Mouse (Mus musculus): ENCODE results near the gene H2afy2. TPM values are rescaled to one million over a fixed set of nuclear protein-coding genes. Genes with fewer than 3 reads are reported as not detected.
A peak's percentile ranks its signal among the peaks of the same experiment; 100 is the strongest.

Gene H2afy2
- polyA plus RNA-seq, 1 experiment from 2014 or later: 267 TPM

DNA sequence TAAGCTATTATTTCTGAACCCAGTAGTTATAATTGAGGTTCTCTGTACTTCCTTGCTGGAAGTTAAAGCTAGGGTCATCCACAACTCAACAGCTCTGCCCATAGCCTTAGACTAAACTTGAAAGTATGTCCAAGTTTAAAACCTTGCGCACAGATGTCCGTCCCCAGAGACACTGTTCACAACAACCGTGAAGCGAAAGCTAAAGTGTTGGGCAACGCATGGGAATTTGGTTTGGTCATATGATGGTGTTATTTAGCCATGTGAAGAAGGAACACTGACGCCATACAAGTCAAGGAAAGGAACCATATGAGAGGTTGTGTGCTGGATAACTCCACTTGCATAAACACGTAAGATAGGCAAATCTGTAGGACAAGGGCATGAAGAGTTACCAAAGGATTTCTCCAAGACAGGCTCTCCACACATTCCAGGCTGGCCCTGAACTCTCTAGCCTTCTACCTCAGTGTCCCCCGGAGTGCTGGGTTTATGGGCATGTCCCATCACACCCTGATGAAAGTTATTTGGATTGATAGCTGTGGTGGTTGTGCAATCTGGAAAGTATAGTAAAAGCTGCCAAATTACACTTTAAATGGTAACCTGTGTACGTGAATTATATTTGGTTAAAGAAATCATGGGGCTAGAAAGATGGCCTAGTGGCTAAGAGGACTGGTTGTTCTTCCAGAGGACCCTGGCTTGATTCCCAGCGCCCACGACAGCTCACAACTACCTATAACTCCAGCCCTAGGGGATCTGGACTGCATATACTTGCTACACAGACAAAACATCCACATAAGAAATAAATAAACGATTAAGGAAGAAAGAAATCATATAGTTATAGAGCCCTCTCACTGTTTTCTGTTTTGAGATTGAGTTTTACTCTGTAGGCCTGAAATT, 66.3 kb downstream of the H2afy2 start:
- Histone ChIP-seq H3K36me3 (no peaks in the 10 kb centered on the region), H3K9ac (no peak overlapping the region), H3K4me3 (no peak overlapping the region), H3K27me3 (no peaks in the 10 kb centered on the region), H3K9me3 (no peaks in the 10 kb centered on the region), H3K4me1 (peaks cover 15% of the 10 kb centered on the region), H3K27ac (no peak overlapping the region), H3K4me2 (replicated peaks) (no peak overlapping the region)
- 88% methylated on average over 12 of the region's 12 CpGs for WGBS
- ATAC-seq (ENCODE audit: low FRiP score, low read depth): no peak

DNA sequence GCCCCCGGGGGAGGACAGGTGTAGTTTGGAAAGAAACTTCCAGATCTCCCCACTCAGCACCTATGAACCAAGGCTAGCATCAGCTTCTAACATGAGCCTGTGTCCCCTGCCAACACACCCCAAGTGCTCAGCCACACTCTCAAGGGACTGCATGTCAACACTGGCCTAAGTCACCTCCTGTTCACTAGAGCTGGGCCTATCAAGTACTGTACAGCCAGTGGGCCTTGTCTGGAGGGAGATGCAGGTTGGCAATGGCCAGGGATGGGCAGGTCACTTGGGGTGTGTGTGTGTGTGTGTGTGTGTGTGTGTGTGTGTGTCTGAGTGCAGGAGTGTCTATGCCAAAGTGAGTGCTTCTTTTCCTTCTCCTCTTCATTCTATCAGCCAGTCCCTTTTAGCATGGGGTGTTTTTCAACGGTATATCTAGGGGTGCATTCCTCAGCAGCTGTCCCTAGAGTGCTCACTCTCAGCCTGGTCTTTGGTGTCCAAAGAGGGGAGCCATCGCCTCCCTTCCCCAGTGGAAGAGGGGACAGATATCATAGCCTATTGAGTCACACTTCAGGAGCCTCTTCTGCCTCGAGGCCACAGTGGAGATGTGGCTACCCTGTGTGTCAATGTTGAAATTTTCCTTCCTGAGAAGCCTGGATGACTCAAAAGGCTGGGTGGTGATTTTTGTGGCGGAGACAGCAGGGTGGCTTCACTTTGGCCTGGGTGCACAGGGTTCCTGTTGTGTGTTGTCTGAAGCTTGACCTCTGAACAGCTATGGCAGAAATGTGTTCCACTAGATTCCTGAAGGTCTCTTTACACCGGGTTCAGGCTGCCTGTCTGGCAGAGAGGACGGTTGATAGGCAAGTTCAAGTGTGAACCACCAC, 67.7 kb downstream of the H2afy2 start:
- H3K27ac ChIP-seq: no peak overlapping the region
- WGBS: 73% methylated on average over 7 of the region's 7 CpGs
- H3K9me3 ChIP-seq: no peaks in the 10 kb centered on the region
- ATAC-seq (ENCODE audit: low FRiP score, low read depth): no peak
- no peaks in the 10 kb centered on the region for H3K27me3 ChIP-seq
- H3K9ac ChIP-seq: 0 out of 2 replicates have a peak overlapping the region, but pooled peaks have one; percentile 67
- H3K4me3 ChIP-seq: peak overlapping the region; percentile 64
- peak overlapping the region; percentile 88 for H3K4me2 ChIP-seq (replicated peaks)
- H3K36me3 ChIP-seq: no peaks in the 10 kb centered on the region
- peaks cover 15% of the 10 kb centered on the region for H3K4me1 ChIP-seq

DNA sequence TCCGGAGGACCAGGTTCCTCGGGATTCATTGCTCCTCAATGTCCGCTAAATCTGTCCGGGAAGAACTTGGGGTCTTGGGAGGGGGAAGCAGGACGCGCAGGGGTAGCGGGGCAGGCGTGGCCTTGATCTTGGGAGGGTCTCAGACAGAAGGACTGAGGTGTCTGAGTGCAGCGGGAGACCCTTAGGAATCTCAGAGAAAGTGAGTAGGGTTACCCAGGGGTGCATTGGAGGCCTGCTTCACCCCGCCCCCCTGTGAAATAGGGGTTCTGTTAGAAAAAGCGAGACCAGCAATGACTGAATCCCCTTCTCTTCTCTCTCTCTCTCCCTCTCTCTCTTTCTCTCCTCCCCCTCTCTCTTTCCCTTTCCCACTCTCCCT, 68.5 kb downstream of the H2afy2 start:
- Histone ChIP-seq H3K4me1 (peaks cover 15% of the 10 kb centered on the region), H3K27ac (no peak overlapping the region), H3K4me3 (peak overlapping the region; percentile 64), H3K36me3 (no peaks in the 10 kb centered on the region), H3K9me3 (no peaks in the 10 kb centered on the region), H3K4me2 (replicated peaks) (peak overlapping the region; percentile 88), H3K27me3 (no peaks in the 10 kb centered on the region), H3K9ac (peak overlapping the region; percentile 67)
- peak; percentile 73 for ATAC-seq (ENCODE audit: low FRiP score, low read depth)
- 4% methylated on average over 11 of the region's 11 CpGs for WGBS

DNA sequence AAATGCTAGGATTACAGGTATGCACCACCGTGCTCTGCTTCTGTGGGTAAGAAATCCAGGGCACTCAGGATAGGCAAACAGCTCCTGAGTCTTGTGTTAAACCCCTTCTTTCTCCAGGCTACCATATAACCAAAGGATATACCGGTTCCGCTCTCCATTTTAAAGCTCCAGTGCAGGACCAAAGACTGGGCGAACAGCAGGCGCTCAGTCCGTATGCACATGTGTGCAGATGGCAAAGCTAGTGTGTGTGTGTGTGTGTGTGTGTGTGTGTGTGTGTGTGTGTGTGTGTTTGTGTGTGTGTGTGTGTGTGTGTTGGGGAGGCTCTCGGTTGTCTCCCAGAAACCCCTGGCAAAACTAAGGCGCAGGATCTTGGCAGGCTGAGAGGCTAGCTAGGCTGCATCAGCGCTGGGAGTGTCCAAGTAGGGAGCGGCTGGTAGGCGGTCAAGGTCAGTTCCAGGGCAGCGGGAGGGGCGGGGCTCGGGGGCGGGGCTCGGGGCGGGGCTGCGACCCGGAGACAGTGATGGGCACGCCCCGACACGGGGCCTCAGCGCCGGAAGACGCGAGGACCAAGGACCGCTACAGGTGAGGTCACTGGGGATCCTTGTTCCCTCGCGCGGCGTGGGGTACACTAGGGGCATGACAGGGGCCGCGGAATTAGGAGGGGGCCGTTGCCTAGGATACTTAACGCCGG, 69.0 kb downstream of the H2afy2 start, which contains the start of gene Aifm2:
Gene Aifm2, plus strand, starts transcription at position 493 of the 691 bp plus-strand sequence.
- Histone ChIP-seq H3K4me1 (peaks cover 15% of the 10 kb centered on the region), H3K27me3 (no peaks in the 10 kb centered on the region), H3K9ac (peak within 1 kb of the TSS; percentile 67), H3K36me3 (no peaks in the 10 kb centered on the region), H3K4me2 (replicated peaks) (peak within 1 kb of the TSS; percentile 88), H3K4me3 (peak within 1 kb of the TSS; percentile 64), H3K9me3 (no peaks in the 10 kb centered on the region), H3K27ac (no peak within 1 kb of the TSS)
- peak; percentile 92 for ATAC-seq (ENCODE audit: low FRiP score, low read depth)
- 13% methylated on average over 35 of the region's 36 CpGs for WGBS

DNA sequence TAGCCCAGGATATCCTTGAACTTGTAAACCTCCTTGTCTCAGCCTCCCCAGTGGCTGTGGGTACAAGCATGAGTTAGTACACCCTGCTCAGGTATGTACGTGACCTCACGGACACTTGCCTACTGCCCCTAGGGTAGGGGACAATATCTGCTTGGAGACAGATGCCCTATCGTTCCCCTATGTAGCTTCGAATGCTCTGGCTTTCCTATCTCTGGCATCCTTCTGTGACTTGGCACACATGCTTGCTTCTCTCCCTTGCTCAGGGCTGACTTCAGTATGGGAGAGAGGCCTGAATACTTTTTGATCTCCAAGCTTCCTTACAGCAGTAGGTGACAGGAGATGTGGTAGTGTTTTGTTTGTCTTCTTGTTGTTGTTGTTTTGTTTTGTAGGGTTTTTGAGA, 69.8 kb downstream of the H2afy2 start:
- 93% methylated on average over 4 of the region's 4 CpGs for WGBS
- ATAC-seq (ENCODE audit: low FRiP score, low read depth): no peak
- H3K9ac ChIP-seq: no peak overlapping the region
- no peaks in the 10 kb centered on the region for H3K36me3 ChIP-seq
- H3K9me3 ChIP-seq: no peaks in the 10 kb centered on the region
- peaks cover 15% of the 10 kb centered on the region for H3K4me1 ChIP-seq
- no peak overlapping the region for H3K27ac ChIP-seq
- H3K4me2 ChIP-seq (replicated peaks): no peak overlapping the region
- no peak overlapping the region for H3K4me3 ChIP-seq
- no peaks in the 10 kb centered on the region for H3K27me3 ChIP-seq

GRCm38 (mm10) chr10:61713601-61714000, 70.3 kb downstream of the H2afy2 start:
- no peak overlapping the region for H3K9ac ChIP-seq
- no peak overlapping the region for H3K27ac ChIP-seq
- no peaks in the 10 kb centered on the region for H3K27me3 ChIP-seq
- no peak overlapping the region for H3K4me2 ChIP-seq (replicated peaks)
- no peaks in the 10 kb centered on the region for H3K9me3 ChIP-seq
- no peak overlapping the region for H3K4me3 ChIP-seq
- H3K36me3 ChIP-seq: no peaks in the 10 kb centered on the region
- H3K4me1 ChIP-seq: peaks cover 15% of the 10 kb centered on the region
- WGBS: 66% methylated on average over 3 of the region's 3 CpGs
- no peak for ATAC-seq (ENCODE audit: low FRiP score, low read depth)

GRCm38 (mm10) chr10:61706412-61707375, 77.3 kb downstream of the H2afy2 start:
- H3K27ac ChIP-seq: no peak overlapping the region
- no peak overlapping the region for H3K9ac ChIP-seq
- H3K4me1 ChIP-seq: no peaks in the 10 kb centered on the region
- ATAC-seq (ENCODE audit: low FRiP score, low read depth): no peak
- no peaks in the 10 kb centered on the region for H3K9me3 ChIP-seq
- no peak overlapping the region for H3K4me2 ChIP-seq (replicated peaks)
- peaks cover 27% of the 10 kb centered on the region for H3K36me3 ChIP-seq
- WGBS: 72% methylated on average over 6 of the region's 6 CpGs
- H3K27me3 ChIP-seq: no peaks in the 10 kb centered on the region
- no peak overlapping the region for H3K4me3 ChIP-seq

GRCm38 (mm10) chr10:61704663-61705062, 79.3 kb downstream of the H2afy2 start:
- WGBS: 79% methylated on average over 4 of the region's 4 CpGs
- Histone ChIP-seq H3K27ac (no peak overlapping the region), H3K4me1 (no peaks in the 10 kb centered on the region), H3K36me3 (peaks cover 35% of the 10 kb centered on the region), H3K4me3 (no peak overlapping the region), H3K27me3 (no peaks in the 10 kb centered on the region), H3K9me3 (no peaks in the 10 kb centered on the region), H3K4me2 (replicated peaks) (no peak overlapping the region), H3K9ac (no peak overlapping the region)
- no peak for ATAC-seq (ENCODE audit: low FRiP score, low read depth)

DNA sequence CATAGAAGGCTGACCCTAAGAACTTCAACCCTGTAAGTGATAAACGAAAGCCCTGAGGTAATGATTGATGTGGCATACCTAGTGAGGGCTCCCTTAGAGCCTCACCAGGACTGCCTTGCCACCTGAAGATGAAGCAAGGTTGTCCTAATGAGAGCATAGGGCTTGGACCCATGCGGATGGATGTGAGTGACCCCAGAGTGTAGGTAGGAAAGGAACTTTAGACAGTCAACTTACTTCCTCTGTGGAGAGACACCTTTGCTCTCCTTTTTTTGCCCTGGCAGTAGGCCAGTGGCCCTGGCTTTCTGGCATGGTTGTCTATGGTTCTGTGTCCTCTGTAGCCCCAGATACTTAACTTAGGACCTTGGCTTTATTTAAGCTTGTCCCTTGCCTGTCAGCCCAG, 86.9 kb downstream of the H2afy2 start:
- peak overlapping the region; percentile 91 for H3K9ac ChIP-seq
- ATAC-seq (ENCODE audit: low FRiP score, low read depth): no peak
- peak overlapping the region; percentile 99 for H3K4me3 ChIP-seq
- H3K4me2 ChIP-seq (replicated peaks): peak overlapping the region; percentile 100
- WGBS: 89% methylated on average over 2 of the region's 2 CpGs
- H3K27ac ChIP-seq: no peak overlapping the region
- H3K36me3 ChIP-seq: peaks cover 48% of the 10 kb centered on the region
- H3K9me3 ChIP-seq: no peaks in the 10 kb centered on the region
- H3K27me3 ChIP-seq: no peaks in the 10 kb centered on the region
- H3K4me1 ChIP-seq: peaks cover 17% of the 10 kb centered on the region

- ATAC-seq (ENCODE audit: low FRiP score, low read depth): no peak
- H3K36me3 ChIP-seq: peaks cover 48% of the 10 kb centered on the region
- peaks cover 17% of the 10 kb centered on the region for H3K4me1 ChIP-seq
- peak overlapping the region; percentile 91 for H3K9ac ChIP-seq
- H3K27ac ChIP-seq: no peak overlapping the region
- peak overlapping the region; percentile 100 for H3K4me2 ChIP-seq (replicated peaks)
- no peaks in the 10 kb centered on the region for H3K9me3 ChIP-seq
- WGBS: 10% methylated on average over 19 of the region's 19 CpGs
- H3K4me3 ChIP-seq: peak overlapping the region; percentile 99
- H3K27me3 ChIP-seq: no peaks in the 10 kb centered on the region
These were observed 87.5 kb downstream of the H2afy2 start for GRCm38 (mm10) chr10:61696560-61696823.

Data from limb, embryonic 13.5 days (tissue).